Mouse (Mus musculus) hindbrain, embryonic 11.5 days (tissue): ENCODE measurements around the gene Sost. TPM values are rescaled to one million over a fixed set of nuclear protein-coding genes. Genes with fewer than 3 reads are reported as not detected.

Experiments used
- ATAC-seq: fragments of 200-750 bp; cut with Nextera tagmentation; 2 replicates; pipeline ENCODE4 v1.8.0; 2017; ENCODE audit warnings: mild to moderate bottlenecking, moderate TSS enrichment, moderate library complexity; ENCODE audit not compliant: low FRiP score
- DNase-seq: peaks from one replicate; pipeline ENCODE4 v3.0.0-alpha.2; 2015; ENCODE audit warnings: low spot score
- H3K27ac ChIP-seq: fragments of 300-500 bp; sonication (generic); 2 replicates; pipeline ENCODE4 v1.5.1; 2014; ENCODE audit warnings: mild to moderate bottlenecking, low read depth, low read length
- H3K27me3 ChIP-seq: fragments of 300-500 bp; sonication (generic); 2 replicates; pipeline ENCODE4 v1.6.1; 2014; ENCODE audit warnings: mild to moderate bottlenecking, low read length, moderate library complexity, mixed read lengths; ENCODE audit not compliant: control insufficient read depth, insufficient read depth
- H3K36me3 ChIP-seq: fragments of 300-500 bp; sonication (generic); 2 replicates; pipeline ENCODE4 v1.6.1; 2014; ENCODE audit warnings: mild to moderate bottlenecking, low read length, moderate library complexity, mixed read lengths; ENCODE audit not compliant: control insufficient read depth, insufficient read depth
- H3K4me1 ChIP-seq: fragments of 300-500 bp; sonication (generic); replicated peaks from 2 replicates; pipeline ENCODE4 v1.6.1; 2014; ENCODE audit warnings: low read length, mixed read lengths; ENCODE audit not compliant: control insufficient read depth, insufficient read depth
- H3K4me2 ChIP-seq: fragments of 300-500 bp; sonication (generic); replicated peaks from 2 replicates; pipeline ENCODE4 v1.6.1; 2014; ENCODE audit warnings: mild to moderate bottlenecking, low read depth, low read length
- H3K4me3 ChIP-seq: fragments of 300-500 bp; sonication (generic); 2 replicates; pipeline ENCODE4 v1.5.1; 2014; ENCODE audit warnings: low read depth, low read length
- H3K9ac ChIP-seq: fragments of 300-500 bp; sonication (generic); 2 replicates; pipeline ENCODE4 v1.6.1; 2014; ENCODE audit warnings: low read depth, low read length
- H3K9me3 ChIP-seq: fragments of 300-500 bp; sonication (generic); 2 replicates; pipeline ENCODE4 v1.6.1; 2016; ENCODE audit warnings: low read length; ENCODE audit not compliant: control insufficient read depth
- WGBS: fragments of 180-500 bp; shearing (Covaris S2); extraction: QIAGEN DNeasy Blood & Tissue Kit; methylation state at CpG from one replicate; pipeline ENCODE4 v1.1.7; 2014; 5-methylcytosine and 5-hydroxymethylcytosine counted together
- polyA plus RNA-seq: library from polyadenylated mRNA; unstranded; fragments of >200 nt; fragmentation: Nextera tagmentation; extraction: Ambion mirVana; gene quantifications from 2 replicates; pipeline ENCODE4 v1.2.1, GENCODE M21; 2014

Gene Sost
- polyA plus RNA-seq, 1 experiment from 2014 or later: 0.31 TPM

GRCm38 (mm10) chr11:101952541-101953341 is 14.1 kb downstream of the Sost start:
- Histone ChIP-seq H3K4me3 (no peak overlapping the region), H3K27me3 (no peaks in the 10 kb centered on the region; the same call in 1 of the 2 replicates)

DNA sequence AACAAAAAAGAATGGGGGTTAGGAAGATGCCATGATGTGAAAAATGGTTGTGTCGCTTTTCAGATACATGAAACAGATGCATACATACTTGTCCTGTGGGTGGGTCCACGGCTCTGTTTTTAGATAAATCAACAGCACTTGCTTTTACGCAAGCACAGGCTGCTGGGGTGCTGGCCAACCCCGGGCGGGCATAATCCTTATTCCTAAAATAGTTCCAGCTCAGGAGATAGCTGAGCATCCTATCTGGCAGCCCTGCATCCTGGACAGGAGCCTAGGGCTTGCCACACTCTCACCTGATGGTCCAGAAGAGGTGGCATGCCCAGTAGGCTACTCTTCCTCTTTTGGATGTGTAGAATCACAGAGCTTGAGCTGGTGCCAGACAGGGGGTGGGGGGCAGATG is 16.8 kb downstream of the Sost start:
- Histone ChIP-seq H3K4me3 (no peak overlapping the region), H3K4me2 (no peak overlapping the region), H3K36me3 (no peaks in the 10 kb centered on the region), H3K9ac (no peak overlapping the region), H3K27ac (no peak overlapping the region), H3K27me3 (no peaks in the 10 kb centered on the region), H3K9me3 (no peaks in the 10 kb centered on the region), H3K4me1 (peaks cover 2% of the 10 kb centered on the region; the same call in 1 of the 2 replicates)
- no peak for ATAC-seq
- DNase-seq: no peak
- WGBS: 92% methylated on average over 5 of the region's 5 CpGs

More at GRCm38 (mm10) chr11:101952541-101953341, 14.1 kb downstream of the Sost start:
- Histone ChIP-seq H3K9me3 (no peaks in the 10 kb centered on the region), H3K9ac (no peak overlapping the region), H3K4me2 (peak overlapping the region; percentile 11; the same call in 1 of the 2 replicates), H3K4me1 (peaks cover 2% of the 10 kb centered on the region; the same call in 1 of the 2 replicates), H3K36me3 (no peaks in the 10 kb centered on the region), H3K27ac (no peak overlapping the region)
- DNase-seq (peak; percentile 32), ATAC-seq (no peak)
- 25% methylated on average over 24 of the region's 24 CpGs for WGBS

DNA sequence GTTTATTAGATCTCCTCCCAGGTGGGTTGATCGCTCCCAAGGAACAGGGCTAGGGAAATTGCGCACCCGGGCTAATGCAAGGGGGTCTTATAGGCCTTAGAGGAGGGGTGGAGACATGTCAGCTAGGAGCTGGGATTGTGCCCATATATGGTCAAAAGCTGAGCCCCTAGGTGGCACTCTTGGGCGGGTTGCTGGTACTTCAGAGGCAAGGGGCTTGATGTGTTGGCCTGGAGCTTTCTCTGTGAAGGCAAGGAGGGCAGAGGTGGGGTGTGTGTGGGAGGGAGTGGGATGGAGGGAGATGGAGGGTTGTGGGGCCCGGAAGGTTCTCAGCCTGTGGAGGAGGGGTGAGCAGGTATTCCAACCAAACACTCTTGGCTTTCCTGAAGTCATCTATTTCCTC is 20.3 kb downstream of the Sost start:
- H3K36me3 ChIP-seq: no peaks in the 10 kb centered on the region
- DNase-seq: peak; percentile 59
- no peaks in the 10 kb centered on the region for H3K4me1 ChIP-seq
- H3K27me3 ChIP-seq: no peaks in the 10 kb centered on the region
- H3K9me3 ChIP-seq: no peaks in the 10 kb centered on the region
- no peak overlapping the region for H3K4me2 ChIP-seq
- no peak overlapping the region for H3K9ac ChIP-seq
- H3K27ac ChIP-seq: no peak overlapping the region
- ATAC-seq: no peak
- WGBS: 22% methylated on average over 5 of the region's 5 CpGs
- H3K4me3 ChIP-seq: no peak overlapping the region

DNA sequence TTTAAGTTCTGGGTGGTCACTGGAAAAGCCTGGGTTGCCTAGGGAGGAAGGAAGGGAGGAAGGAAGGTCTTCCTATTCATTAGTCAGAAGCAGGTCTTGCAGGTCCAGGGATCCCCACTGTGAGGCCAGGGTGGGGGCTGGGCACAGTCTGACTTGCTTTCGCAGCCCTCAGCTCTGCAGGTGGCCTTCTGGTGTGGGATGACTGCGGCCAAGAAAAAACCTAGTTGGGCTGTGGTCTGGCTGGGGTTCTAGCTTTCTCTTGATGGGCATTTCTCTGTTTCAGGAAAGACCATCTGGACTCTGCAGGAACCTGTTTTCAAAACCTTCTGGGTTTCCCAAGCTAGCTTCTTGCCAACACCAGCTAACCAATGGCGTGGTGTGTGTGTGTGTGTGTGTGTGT is 23.8 kb downstream of the Sost start:
- H3K4me1 ChIP-seq: no peaks in the 10 kb centered on the region
- H3K4me3 ChIP-seq: no peak overlapping the region
- H3K9me3 ChIP-seq: no peaks in the 10 kb centered on the region
- WGBS: 36% methylated on average over 3 of the region's 3 CpGs
- H3K27ac ChIP-seq: no peak overlapping the region
- no peak overlapping the region for H3K9ac ChIP-seq
- ATAC-seq: no peak
- DNase-seq: no peak
- no peak overlapping the region for H3K4me2 ChIP-seq
- peaks cover 3% of the 10 kb centered on the region; the same call in 1 of the 2 replicates for H3K27me3 ChIP-seq
- H3K36me3 ChIP-seq: no peaks in the 10 kb centered on the region

DNA sequence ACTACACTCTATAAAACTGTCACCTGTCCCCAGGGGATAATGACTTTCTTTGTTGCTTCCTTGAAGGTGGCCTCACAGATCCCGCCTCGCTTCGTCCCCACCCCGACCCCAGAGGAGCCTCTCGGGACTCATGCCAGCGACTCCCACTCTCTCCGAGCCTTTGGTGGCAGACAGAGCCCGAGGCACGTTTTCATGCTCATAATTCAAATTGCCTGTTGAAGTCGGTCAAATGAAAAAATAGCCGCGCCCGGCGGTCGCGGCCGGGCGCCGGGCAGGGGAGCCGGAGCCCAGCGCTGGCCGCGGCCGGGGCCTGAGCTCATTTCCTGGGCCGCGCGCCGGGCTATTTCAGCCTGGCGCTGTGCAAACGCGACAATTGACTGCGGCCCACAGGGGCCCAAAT is 29.7 kb downstream of the Sost start:
- Histone ChIP-seq H3K4me3 (peak overlapping the region; percentile 37), H3K4me1 (peaks cover 2% of the 10 kb centered on the region; the same call in 1 of the 2 replicates), H3K9me3 (no peaks in the 10 kb centered on the region), H3K9ac (peak overlapping the region; percentile 55), H3K36me3 (no peaks in the 10 kb centered on the region), H3K27me3 (peaks cover 4% of the 10 kb centered on the region; the same call in 1 of the 2 replicates), H3K27ac (no peak overlapping the region), H3K4me2 (peak overlapping the region; percentile 76)
- DNase-seq (peak; percentile 67), ATAC-seq (0 out of 2 replicates have a peak, but pooled peaks have one; percentile 38)
- under 1% methylated on average over 32 of the region's 32 CpGs for WGBS

DNA sequence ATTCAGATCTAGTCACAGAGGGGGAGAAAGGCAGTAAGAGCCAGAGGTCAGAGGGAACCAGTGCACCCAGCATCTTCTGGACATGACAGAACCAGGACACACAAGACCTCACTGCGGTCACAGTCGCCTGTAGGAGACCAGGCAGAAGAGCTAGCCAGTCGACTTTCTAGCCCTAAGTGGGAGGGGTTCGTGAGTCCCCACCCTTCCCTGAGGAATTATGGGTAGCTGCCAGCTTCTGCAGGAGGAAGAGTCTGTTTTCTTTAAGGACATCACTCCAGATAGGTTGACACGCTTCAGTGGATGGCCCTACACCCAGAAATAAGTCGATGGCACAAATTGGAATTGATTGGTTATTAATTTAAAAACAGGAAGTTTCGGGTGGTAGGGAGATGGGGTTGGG is 30.4 kb downstream of the Sost start:
- no peak overlapping the region for H3K9ac ChIP-seq
- no peaks in the 10 kb centered on the region for H3K9me3 ChIP-seq
- WGBS: 24% methylated on average over 7 of the region's 7 CpGs
- no peaks in the 10 kb centered on the region for H3K36me3 ChIP-seq
- ATAC-seq (no peak), DNase-seq (peak; percentile 26)
- H3K4me1 ChIP-seq: peaks cover 2% of the 10 kb centered on the region; the same call in 1 of the 2 replicates
- H3K4me2 ChIP-seq: peak overlapping the region; percentile 76
- H3K4me3 ChIP-seq: no peak overlapping the region; the same call in 1 of the 2 replicates
- H3K27me3 ChIP-seq: peaks cover 4% of the 10 kb centered on the region; the same call in 1 of the 2 replicates
- H3K27ac ChIP-seq: no peak overlapping the region

DNA sequence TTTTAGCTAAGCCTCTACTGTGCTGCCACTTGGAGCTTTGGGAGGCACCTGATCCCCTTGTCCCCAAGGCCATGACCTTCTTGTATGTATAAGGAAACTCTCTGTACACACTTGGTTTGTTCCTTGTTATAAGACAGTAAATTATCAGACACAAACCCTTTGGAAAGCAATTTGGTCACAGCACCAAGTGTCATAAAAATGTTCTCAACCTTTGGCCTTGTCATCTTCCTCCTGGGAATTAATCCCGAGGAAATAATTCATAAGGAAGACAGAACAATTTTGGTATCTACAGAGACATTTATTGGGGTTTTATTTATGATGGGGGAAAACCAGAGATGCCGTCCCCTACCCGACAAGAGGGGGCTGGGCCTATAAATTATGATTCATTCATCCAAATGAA is 31.1 kb downstream of the Sost start:
- H3K4me1 ChIP-seq: peaks cover 2% of the 10 kb centered on the region; the same call in 1 of the 2 replicates
- DNase-seq (no peak), ATAC-seq (no peak)
- no peak overlapping the region for H3K4me3 ChIP-seq
- H3K36me3 ChIP-seq: no peaks in the 10 kb centered on the region
- H3K27ac ChIP-seq: no peak overlapping the region
- H3K9ac ChIP-seq: no peak overlapping the region
- H3K4me2 ChIP-seq: no peak overlapping the region
- H3K9me3 ChIP-seq: no peaks in the 10 kb centered on the region
- H3K27me3 ChIP-seq: peaks cover 4% of the 10 kb centered on the region; the same call in 1 of the 2 replicates
- 84% methylated on average over 3 of the region's 3 CpGs for WGBS

DNA sequence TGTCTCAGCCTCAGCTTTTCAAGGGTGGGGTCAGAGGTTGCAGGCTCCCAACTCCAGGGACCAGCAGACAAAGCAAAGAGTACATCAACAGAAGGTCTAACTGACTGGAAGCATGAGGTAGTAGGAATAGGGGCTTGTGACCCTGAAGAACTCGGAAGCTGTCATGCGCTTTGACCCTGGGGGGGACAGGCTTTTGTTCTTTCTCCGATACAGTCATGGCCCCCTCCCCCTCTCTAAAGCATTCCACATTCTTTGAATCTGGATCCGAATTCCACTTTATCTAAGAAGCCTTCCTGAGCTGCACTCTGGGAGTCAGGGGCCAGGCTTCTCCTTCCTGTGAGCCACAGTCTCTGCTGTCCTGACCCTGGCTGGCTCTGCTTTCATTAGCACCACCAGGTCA is 34.8 kb downstream of the Sost start:
- Histone ChIP-seq H3K9me3 (no peaks in the 10 kb centered on the region), H3K4me3 (no peak overlapping the region), H3K36me3 (no peaks in the 10 kb centered on the region), H3K27ac (no peak overlapping the region), H3K9ac (no peak overlapping the region), H3K27me3 (no peaks in the 10 kb centered on the region), H3K4me1 (no peaks in the 10 kb centered on the region; the same call in 1 of the 2 replicates), H3K4me2 (no peak overlapping the region)
- ATAC-seq (no peak), DNase-seq (no peak)
- 48% methylated on average over 4 of the region's 4 CpGs for WGBS
